Mouse (Mus musculus): ENCODE results near the gene Mia3. TPM values are rescaled to one million over a fixed set of nuclear protein-coding genes. Genes with fewer than 3 reads are reported as not detected.
"Not testable (repeated sequence)": the region's sequence is repeated elsewhere in the genome, so short reads cannot be mapped to it uniquely, and the experiment has no call there.

The Mia3 gene
- total RNA-seq (2017): 179 and 182 TPM in 2 replicates

- ATAC-seq (ENCODE audit: extremely low read depth, insufficient number of reproducible peaks, low FRiP score, poor library complexity, severe bottlenecking): peak; percentile 98
These were observed at the start of gene Mia3 for GRCm38 (mm10) chr1:183369427-183370014. Gene Mia3, minus strand, starts transcription at chr1:183369553.

- ATAC-seq (ENCODE audit: extremely low read depth, insufficient number of reproducible peaks, low FRiP score, poor library complexity, severe bottlenecking): no peak
These were observed 48.5 kb upstream of the Mia3 start, which contains the start of gene Hhipl2 for GRCm38 (mm10) chr1:183417873-183418272. Gene Hhipl2, plus strand, starts transcription at chr1:183418215.

- ATAC-seq (ENCODE audit: extremely low read depth, insufficient number of reproducible peaks, low FRiP score, poor library complexity, severe bottlenecking): no peak
These were observed 44.9 kb upstream of the Mia3 start for GRCm38 (mm10) chr1:183414081-183414727.

GRCm38 (mm10) chr1:183403396-183403795 lies 34.0 kb upstream of the Mia3 start:
- ATAC-seq (ENCODE audit: extremely low read depth, insufficient number of reproducible peaks, low FRiP score, poor library complexity, severe bottlenecking): no peak

- peak; percentile 96 for ATAC-seq (ENCODE audit: extremely low read depth, insufficient number of reproducible peaks, low FRiP score, poor library complexity, severe bottlenecking)
These were observed 19.4 kb upstream of the Mia3 start, which contains the start of gene Taf1a for GRCm38 (mm10) chr1:183388426-183389406. Gene Taf1a, plus strand, starts transcription at chr1:183388981.

- not testable (repeated sequence) for ATAC-seq (ENCODE audit: extremely low read depth, insufficient number of reproducible peaks, low FRiP score, poor library complexity, severe bottlenecking)
These were observed 18.1 kb upstream of the Mia3 start for GRCm38 (mm10) chr1:183387421-183387820.

- ATAC-seq (ENCODE audit: extremely low read depth, insufficient number of reproducible peaks, low FRiP score, poor library complexity, severe bottlenecking): no peak
These were observed 13.3 kb upstream of the Mia3 start for GRCm38 (mm10) chr1:183382621-183383020.

- no peak for ATAC-seq (ENCODE audit: extremely low read depth, insufficient number of reproducible peaks, low FRiP score, poor library complexity, severe bottlenecking)
These were observed 12.5 kb upstream of the Mia3 start for GRCm38 (mm10) chr1:183381816-183382215.

GRCm38 (mm10) chr1:183379376-183379775 lies 10.0 kb upstream of the Mia3 start:
- not testable (repeated sequence) for ATAC-seq (ENCODE audit: extremely low read depth, insufficient number of reproducible peaks, low FRiP score, poor library complexity, severe bottlenecking)

GRCm38 (mm10) chr1:183378321-183378941 lies 9.1 kb upstream of the Mia3 start:
- no peak for ATAC-seq (ENCODE audit: extremely low read depth, insufficient number of reproducible peaks, low FRiP score, poor library complexity, severe bottlenecking)

GRCm38 (mm10) chr1:183377045-183377444 lies 7.7 kb upstream of the Mia3 start:
- ATAC-seq (ENCODE audit: extremely low read depth, insufficient number of reproducible peaks, low FRiP score, poor library complexity, severe bottlenecking): no peak

- ATAC-seq (ENCODE audit: extremely low read depth, insufficient number of reproducible peaks, low FRiP score, poor library complexity, severe bottlenecking): no peak
These were observed 5.4 kb upstream of the Mia3 start for GRCm38 (mm10) chr1:183374728-183375127.

GRCm38 (mm10) chr1:183368601-183369400 lies 552 bp downstream of the Mia3 start:
- ATAC-seq (ENCODE audit: extremely low read depth, insufficient number of reproducible peaks, low FRiP score, poor library complexity, severe bottlenecking): no peak

- ATAC-seq (ENCODE audit: extremely low read depth, insufficient number of reproducible peaks, low FRiP score, poor library complexity, severe bottlenecking): no peak
These were observed 3.0 kb downstream of the Mia3 start for GRCm38 (mm10) chr1:183366361-183366760.

- ATAC-seq (ENCODE audit: extremely low read depth, insufficient number of reproducible peaks, low FRiP score, poor library complexity, severe bottlenecking): no peak
These were observed 5.8 kb downstream of the Mia3 start for GRCm38 (mm10) chr1:183363577-183363867.

GRCm38 (mm10) chr1:183362729-183363576 lies 6.4 kb downstream of the Mia3 start:
- ATAC-seq (ENCODE audit: extremely low read depth, insufficient number of reproducible peaks, low FRiP score, poor library complexity, severe bottlenecking): no peak

GRCm38 (mm10) chr1:183362301-183362700 lies 7.1 kb downstream of the Mia3 start:
- ATAC-seq (ENCODE audit: extremely low read depth, insufficient number of reproducible peaks, low FRiP score, poor library complexity, severe bottlenecking): no peak

GRCm38 (mm10) chr1:183358901-183359300 lies 10.5 kb downstream of the Mia3 start:
- ATAC-seq (ENCODE audit: extremely low read depth, insufficient number of reproducible peaks, low FRiP score, poor library complexity, severe bottlenecking): no peak
